Mouse (Mus musculus): ENCODE measurements around the gene Olfr714.
"Not testable (repeated sequence)": the region's sequence is repeated elsewhere in the genome, so short reads cannot be mapped to it uniquely, and the experiment has no call there.

The Olfr714 gene

GRCm38 (mm10) chr7:107070681-107071080, at the start of gene Olfr714:
Olfr714 (plus strand) TSS chr7:107070981.
- no peak for DNase-seq (ENCODE audit: low read depth, low spot score)

- no peak for DNase-seq (ENCODE audit: low read depth, low spot score)
These were observed 39.9 kb upstream of the Olfr714 start, which contains the start of gene Olfr713 for GRCm38 (mm10) chr7:107030874-107031273. Olfr713 (plus strand) TSS chr7:107031174.

DNA sequence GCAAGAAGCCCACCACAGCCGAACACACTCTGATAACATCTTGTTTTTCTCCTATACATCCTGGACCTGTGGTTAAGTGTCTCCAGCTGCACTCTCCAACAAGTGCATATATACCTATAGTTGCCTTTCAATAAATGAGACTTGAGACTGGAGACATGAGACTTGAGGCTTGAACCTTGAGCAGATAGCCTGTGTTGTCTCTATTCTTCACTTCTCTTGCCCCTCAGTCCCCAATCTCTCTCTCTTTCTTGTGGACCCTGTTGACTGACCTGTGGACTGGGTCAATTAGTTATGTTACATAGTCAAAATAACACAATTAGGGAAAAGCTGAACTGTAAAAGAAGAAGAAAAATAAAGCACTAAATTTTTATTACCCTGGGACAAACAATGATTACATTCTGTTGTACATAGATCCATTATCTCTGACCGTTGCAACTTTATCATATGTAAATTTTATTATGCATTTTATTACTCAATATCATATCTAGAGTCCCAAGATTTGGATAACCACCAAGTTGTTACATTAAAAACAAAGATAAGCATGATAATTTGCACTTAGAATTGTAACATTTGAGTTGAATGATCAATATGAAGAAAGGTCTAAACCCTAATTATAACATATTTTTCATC, 30.7 kb upstream of the Olfr714 start:
- no peak for DNase-seq (ENCODE audit: low read depth, low spot score)

DNA sequence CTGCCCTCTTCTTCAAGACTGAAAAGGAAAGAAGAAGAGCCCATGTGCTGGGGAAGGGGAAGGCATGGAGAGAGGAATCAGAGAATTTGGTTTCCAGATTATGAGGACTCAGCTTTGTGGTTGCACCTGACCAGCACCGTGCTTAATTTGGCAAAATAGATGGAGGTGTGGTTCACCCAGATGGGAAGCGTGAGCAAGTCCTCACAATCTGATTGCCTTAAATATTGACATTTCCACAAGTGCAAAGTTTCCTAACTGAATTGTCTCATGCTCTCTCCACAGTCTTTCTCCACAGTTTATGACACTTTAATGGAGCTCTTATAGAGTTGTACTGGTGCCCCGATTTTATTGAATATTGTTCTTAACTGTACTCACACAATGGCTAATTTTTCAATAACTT, 27.6 kb upstream of the Olfr714 start:
- no peak for DNase-seq (ENCODE audit: low read depth, low spot score)

GRCm38 (mm10) chr7:107044407-107044806, 26.4 kb upstream of the Olfr714 start:
- DNase-seq (ENCODE audit: low read depth, low spot score) = no peak

GRCm38 (mm10) chr7:107045833-107046232, 24.9 kb upstream of the Olfr714 start:
- no peak for DNase-seq (ENCODE audit: low read depth, low spot score)

DNA sequence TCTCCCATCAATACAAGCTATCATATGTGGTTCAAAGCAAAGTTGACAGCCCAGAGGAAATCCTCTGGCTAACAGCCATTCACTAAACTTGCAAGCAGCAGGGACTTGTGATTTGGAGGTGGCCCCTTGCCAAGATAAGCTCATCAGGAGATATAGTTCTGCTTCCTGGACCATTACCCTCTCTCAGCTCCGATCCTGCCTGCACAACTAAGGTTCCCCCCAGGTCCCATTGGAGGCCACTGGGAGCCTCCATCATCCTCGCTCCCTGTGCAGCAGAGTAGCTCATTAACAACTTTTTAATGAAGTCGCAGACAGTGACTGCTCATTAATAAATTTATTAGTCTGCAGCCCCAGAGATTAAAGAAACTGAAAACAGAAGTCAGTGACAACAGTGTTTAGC, 23.2 kb upstream of the Olfr714 start:
- DNase-seq (ENCODE audit: low read depth, low spot score) = no peak

DNA sequence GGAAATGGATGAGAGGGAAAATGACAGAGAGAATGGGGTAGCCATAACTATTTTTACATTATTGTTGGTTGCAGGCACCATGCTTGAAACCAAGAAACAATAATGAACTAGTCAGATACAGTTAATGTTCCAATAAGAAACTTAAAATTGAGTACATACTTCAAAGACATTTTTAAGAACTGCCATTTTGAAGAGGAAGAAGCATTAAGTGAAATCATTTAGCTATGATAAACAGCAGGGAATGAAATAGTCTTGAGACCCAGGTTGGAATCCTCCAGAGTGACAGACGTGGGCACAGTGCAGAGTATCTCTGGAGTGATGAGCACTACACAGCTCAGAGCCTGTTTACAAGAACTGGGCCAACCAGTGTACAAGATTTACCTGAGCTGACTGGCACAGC, 22.1 kb downstream of the Olfr714 start, which contains the start of gene Olfr17:
Gene Olfr17, plus strand, starts transcription at position 301 of the 400 bp plus-strand sequence.
- no peak for DNase-seq (ENCODE audit: low read depth, low spot score)

GRCm38 (mm10) chr7:107110269-107110668, 39.5 kb downstream of the Olfr714 start, which contains the start of gene Olfr715b:
Olfr715b (minus strand) TSS chr7:107110369.
- not testable (repeated sequence) for DNase-seq (ENCODE audit: low read depth, low spot score)

Measured in c-Kit-negative CD71-positive TER-119-positive erythroid progenitor cells, embryonic 14.5 days (primary cell).